Mouse (Mus musculus) spleen, postnatal 36 days (tissue): ENCODE results near the gene Cd300lg.

ENCODE experiments used
- DNase-seq, 2 experiments: peaks; one replicate each; pipeline ENCODE4 v3.0.0; 2022; ENCODE audit warnings: low spot score in 2 of 2, mixed read lengths in 1 of 2

Gene Cd300lg

GRCm38 (mm10) chr11:102025991-102026660 is 15.2 kb upstream of the Cd300lg start:
- DNase-seq, result no peak

GRCm38 (mm10) chr11:102026694-102027360 is 14.5 kb upstream of the Cd300lg start:
- DNase-seq, result no peak

GRCm38 (mm10) chr11:102027361-102028017 is 13.8 kb upstream of the Cd300lg start:
- no peak for DNase-seq

- no peak for DNase-seq
Measured at GRCm38 (mm10) chr11:102028087-102028816, 13.1 kb upstream of the Cd300lg start, which contains the start of gene Mpp3. Gene Mpp3 (minus strand): TSS chr11:102028461.

GRCm38 (mm10) chr11:102029304-102029703 is 12.0 kb upstream of the Cd300lg start:
- no peak for DNase-seq

GRCm38 (mm10) chr11:102029966-102030365 is 11.3 kb upstream of the Cd300lg start:
- DNase-seq, result no peak

- no peak for DNase-seq
Measured at GRCm38 (mm10) chr11:102031149-102031548, 10.2 kb upstream of the Cd300lg start.

- DNase-seq, result no peak
Measured at GRCm38 (mm10) chr11:102033055-102033591, 8.2 kb upstream of the Cd300lg start.

GRCm38 (mm10) chr11:102034887-102035286 is 6.4 kb upstream of the Cd300lg start:
- DNase-seq, result no peak

GRCm38 (mm10) chr11:102035456-102035960 is 5.8 kb upstream of the Cd300lg start:
- DNase-seq, result no peak

- DNase-seq, result no peak
Measured at GRCm38 (mm10) chr11:102036336-102036735, 5.0 kb upstream of the Cd300lg start.

GRCm38 (mm10) chr11:102037789-102038188 is 3.5 kb upstream of the Cd300lg start:
- DNase-seq, result no peak

GRCm38 (mm10) chr11:102039487-102040137 is 1.7 kb upstream of the Cd300lg start:
- no peak for DNase-seq

GRCm38 (mm10) chr11:102040138-102040524 is 1.2 kb upstream of the Cd300lg start:
- peak; percentile 46 to 57 for DNase-seq

- no peak for DNase-seq
Measured at GRCm38 (mm10) chr11:102040646-102041045, 663 bp upstream of the Cd300lg start.

GRCm38 (mm10) chr11:102042971-102043370 is 1.7 kb downstream of the Cd300lg start:
- DNase-seq, result no peak

GRCm38 (mm10) chr11:102043381-102043780 is 2.1 kb downstream of the Cd300lg start:
- no peak for DNase-seq

- no peak for DNase-seq
Measured at GRCm38 (mm10) chr11:102044691-102045212, 3.4 kb downstream of the Cd300lg start.

GRCm38 (mm10) chr11:102046607-102047006 is 5.3 kb downstream of the Cd300lg start:
- DNase-seq, result no peak

- DNase-seq, result no peak
Measured at GRCm38 (mm10) chr11:102049875-102050482, 8.7 kb downstream of the Cd300lg start.
